Mouse (Mus musculus) fibroblast of lung, adult 2 months (primary cell): ENCODE data around the gene Sptssa.

Experiments used
- DNase-seq: peaks from one replicate; pipeline ENCODE4 v3.0.0-alpha.2; 2011; ENCODE audit warnings: low read depth

Sptssa gene

DNA sequence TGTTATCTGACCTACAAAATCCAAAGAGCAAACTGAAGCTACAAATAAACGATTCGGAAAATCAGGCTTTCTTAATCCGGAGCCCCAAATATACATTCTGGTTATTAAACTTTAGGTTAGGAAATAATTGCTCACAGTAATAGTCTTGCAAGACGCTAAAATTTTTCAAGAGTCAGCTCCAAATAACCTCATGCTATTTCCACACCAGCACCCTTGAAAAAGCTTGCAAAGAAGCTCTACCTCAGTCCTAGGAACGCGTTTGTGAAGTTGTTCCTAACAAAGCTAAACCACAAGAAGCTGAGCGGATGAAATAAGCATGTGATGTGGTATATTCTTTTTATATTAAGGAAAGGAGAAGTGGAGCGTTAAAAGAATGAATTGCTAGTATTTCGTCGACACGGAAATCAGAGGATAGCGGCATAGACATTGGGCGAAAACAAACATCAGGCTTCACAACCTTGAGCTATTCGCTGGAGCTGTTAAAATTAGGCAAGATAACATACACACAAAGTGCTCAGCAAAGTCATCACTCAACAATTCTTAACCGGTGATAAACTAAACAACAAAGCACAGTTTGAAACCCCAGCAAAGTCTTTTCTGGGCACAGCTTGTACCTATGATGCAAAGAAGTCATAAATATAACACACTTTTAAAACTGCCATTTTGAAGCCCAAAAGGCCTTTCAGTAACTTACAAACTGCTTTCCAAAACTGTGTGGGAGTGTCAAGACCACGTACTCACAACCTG lies 908 bp downstream of the Sptssa start:
- no peak for DNase-seq

DNA sequence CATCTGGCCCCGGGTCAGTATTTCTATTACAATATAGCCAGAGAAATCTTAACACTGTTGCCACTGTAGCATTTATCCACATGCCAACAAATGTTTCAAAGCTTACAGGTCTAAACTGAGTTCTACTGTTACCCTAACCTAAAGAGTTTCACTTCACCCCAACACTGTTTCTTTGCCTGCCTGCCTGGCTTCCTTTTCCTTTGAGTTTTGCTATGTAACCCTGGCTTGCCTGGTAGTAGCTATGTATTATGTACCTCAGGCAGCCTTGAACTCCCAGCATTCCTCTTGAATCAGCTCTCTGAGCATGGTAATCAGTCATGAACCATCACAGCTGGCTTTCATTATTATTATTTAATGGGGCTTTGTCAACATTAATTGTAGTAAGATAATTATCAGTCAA lies 1.6 kb downstream of the Sptssa start:
- DNase-seq, result no peak

DNA sequence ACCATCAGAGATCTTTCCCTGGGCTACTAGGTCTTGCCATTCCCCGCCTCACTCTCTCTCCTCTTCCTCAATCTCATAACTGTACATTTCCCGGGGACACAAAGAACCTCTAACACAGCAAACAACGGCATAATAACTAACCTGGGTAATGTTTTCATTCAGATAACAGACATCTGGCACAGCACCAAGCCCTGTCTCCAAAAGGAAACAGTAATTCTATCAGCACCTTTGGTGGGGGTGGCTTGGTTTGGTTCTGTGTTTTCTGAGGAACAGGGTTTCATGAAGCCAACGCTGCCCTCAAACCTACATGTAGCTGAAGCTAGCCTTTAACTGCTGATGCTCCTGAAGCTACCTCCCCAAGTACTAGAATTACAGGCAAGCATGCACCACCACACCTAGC lies 2.2 kb downstream of the Sptssa start:
- DNase-seq, result no peak

- no peak for DNase-seq
Observed at GRCm38 (mm10) chr12:54652346-54652745, 4.0 kb downstream of the Sptssa start.

- no peak for DNase-seq
Observed at GRCm38 (mm10) chr12:54651820-54652219, 4.6 kb downstream of the Sptssa start.

DNA sequence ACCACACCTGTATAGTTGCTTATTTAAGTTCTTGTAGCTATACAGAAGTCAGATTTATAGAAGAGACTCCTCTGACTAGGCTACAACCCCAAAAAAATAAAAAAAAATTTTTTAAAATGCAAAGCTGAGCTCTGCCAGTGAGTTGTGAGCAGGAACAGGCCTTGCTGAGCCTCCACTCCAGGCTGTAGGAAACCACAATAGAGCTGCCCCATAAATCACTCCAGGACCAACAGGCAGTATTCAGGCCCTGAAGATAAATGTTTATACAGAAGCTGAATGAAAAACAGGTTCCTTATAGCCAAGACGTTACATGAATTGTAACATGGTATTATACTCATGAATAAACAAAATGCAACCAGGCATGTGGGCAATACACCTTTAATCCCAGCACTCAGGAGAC lies 5.2 kb downstream of the Sptssa start:
- DNase-seq, result no peak

GRCm38 (mm10) chr12:54644947-54645346 lies 11.4 kb downstream of the Sptssa start:
- DNase-seq, result no peak

GRCm38 (mm10) chr12:54643320-54643892 lies 13.0 kb downstream of the Sptssa start:
- DNase-seq, result no peak

DNA sequence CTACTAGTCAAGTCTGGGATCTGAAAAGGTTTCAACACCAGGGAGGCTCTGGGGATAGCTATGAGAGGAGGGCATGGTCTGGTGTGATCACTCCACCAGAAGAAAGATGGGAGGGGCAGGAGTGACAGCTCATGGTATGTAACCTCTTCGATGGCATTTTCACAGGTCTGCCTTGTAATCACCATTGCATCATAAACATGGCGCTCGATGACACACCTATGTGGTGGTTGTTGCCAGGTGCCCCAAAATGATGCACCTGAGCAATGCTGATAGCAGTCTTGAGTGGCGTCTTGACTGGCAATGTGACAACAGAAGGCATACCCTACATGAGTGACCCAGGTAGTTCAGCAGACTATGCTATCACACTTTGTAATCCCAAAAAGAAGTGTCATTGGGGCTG lies 15.0 kb downstream of the Sptssa start:
- DNase-seq, result no peak

DNA sequence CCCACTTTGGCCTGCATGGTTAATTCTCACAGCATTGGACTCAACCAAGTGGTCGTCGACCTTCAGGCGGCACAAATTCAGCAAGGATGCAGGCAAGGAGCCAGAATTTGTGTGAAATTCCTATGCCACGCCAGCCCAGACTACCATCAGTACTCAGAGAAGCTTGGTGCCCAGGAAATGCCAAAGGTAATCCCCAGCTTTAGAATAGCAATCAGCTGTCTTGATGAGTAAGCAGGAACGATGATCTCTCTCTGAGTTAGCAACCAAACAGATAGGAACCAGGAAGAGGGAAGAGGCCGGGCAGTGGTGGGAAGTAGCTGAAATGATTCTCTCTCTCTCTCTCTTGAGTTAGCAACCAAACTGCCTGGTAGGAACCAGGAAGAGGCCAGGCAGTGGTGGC lies 16.1 kb downstream of the Sptssa start:
- DNase-seq, result no peak

DNA sequence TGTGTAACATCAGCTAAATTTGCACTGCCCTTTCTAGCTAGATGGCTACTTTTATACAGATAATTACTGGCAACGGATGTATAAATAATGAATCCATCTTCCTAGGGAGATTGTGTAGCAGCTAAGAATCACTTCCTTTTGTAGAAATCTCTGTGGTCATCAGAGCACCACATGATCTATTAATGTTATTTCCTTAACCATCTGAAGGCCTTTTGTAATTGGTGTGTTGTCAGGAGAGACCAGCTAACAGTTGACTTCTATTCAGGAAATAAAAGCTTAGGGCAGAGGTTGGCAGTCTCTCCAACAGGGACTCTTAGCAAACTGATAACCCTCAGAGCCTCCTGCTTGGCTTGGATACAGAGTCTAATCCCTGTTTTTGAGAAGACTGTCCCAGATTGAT lies 19.3 kb downstream of the Sptssa start:
- no peak for DNase-seq

- DNase-seq, result no peak
Observed at GRCm38 (mm10) chr12:54632141-54632540, 24.2 kb downstream of the Sptssa start.

DNA sequence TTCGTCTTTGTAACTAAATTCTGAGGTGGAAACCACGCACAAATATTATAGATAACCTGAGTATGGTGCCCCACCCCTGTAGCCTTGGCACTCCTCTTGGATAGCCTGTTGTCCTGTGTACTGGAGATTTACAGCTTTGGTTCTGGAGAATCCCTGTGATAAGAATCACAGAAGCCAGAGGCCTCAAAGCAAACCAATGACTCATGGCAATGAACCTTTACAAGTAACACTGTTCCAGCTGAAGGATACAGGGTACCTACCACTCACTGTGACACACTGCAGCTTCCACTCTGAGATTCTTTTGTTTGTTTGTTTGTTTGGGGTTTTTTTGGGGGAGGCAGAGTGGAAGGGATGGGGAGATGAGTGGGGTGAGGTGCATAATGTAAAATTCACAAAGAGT lies 34.4 kb downstream of the Sptssa start:
- DNase-seq, result no peak

DNA sequence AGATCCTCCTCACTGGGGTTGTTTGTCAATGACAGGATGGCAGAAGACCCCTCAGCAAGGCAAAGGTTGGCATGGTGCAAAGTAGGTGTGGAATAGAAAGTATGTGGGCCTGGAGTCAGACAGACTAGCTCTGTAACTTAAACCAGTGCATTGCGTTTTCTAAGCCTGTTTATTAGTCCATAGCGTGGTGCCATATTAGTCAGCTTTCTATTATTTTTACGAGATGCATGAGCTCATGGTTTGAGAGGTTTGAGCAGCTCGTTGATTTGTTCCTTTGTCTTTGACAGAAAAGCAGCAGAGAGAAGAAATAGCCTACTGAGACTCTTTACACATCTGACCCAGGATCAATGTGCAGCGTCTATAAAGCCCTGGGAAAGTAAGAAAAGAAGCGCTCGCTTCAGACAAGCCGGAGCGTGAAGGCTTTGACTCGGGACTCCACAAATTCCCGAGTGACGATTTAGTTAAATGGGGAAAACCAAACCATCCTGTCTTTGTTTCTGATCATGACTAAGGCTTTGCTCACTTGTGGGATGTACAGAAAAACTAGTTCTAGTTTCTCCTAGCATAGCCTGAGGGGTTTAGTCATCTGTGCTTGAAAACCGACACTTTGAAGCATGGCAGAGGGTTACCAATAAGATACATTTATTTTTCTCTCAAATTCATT lies 36.2 kb downstream of the Sptssa start:
- no peak for DNase-seq

DNA sequence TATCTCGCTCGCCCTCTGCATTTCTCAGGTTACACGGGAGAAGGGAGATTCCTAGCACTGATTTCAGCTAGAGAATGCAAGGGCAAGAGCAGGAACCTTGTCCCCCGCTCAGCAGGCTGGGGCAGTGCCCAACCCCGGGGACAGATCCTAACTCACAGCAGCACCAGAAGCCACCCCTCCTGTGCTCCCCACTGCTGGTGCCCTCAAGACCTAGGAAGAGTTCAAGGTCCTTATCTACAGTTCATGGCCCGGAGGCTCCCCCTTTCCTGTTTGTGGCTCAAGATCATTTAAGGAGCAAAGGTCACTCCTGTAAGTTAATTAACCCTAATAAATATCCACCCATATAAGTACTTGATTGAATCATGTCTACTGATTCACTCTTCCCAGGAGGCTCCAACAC lies 47.4 kb downstream of the Sptssa start:
- no peak for DNase-seq

GRCm38 (mm10) chr12:54605203-54605602 lies 51.2 kb downstream of the Sptssa start:
- peak; percentile 56 for DNase-seq

DNA sequence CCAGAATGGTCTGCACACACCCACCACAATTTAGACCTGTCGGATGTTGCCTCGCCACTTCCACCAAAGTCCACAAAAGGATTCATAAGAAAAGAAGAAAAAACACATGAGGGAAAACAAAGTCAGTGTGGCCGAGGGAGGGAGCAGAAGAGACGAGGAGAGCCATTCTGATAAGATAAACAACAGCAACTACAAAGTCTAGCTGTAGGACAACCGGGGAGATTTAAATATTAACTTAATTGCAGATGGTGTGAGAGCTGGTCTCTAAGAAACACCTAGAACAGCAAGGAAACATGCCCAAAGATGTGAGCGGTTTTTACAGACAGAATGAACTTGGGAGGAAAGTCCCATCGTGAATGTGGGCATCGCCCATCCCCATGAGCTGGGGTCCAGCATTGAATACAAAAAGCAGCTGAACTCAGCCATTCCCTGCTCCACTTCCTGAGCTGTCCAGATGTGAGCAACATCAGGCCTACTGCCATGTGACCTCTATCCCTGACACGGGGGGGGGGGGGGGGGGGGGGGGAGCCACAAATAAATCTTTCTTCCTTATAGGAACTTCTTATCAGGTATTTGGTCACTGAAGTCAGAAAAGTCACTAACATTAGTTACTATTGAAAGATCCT lies 52.7 kb downstream of the Sptssa start:
- DNase-seq, result no peak

DNA sequence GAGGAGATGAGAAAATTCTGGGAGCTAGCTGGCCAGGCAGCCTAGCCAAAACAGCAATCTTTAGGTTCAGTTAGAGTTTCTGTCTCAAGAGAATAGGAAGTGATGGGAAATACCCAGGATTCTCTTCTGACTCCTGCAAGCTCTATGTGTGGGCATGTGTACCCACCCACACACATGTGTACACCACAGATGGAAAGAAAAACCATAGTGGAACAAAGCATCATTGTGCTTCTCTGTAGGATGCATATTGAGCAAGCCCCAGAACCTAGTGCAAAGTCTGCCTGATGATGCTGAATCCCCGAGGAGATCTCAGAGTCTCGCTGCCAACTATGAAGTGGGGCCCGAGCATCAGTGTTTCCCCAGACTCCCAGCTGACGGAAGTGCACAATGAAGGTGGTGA lies 55.9 kb downstream of the Sptssa start:
- DNase-seq, result no peak

DNA sequence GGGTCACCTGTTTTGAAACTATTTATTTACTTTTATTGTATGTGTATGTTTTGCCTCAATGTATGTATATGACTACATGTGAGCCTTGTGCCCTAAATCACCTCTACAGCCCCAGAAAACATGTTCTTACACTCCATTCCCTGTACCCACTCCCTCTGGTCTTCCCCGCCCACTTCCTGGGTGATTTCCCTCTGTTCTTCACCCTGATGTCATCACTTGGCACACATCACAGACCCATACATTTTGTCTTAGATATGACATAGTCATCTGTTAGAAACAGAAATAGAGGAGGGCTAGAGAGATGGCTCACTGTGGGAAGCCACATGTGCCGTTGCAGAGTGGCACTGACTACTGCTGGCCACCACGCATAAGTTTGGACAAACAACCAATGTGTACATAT lies 58.0 kb downstream of the Sptssa start:
- no peak for DNase-seq

- DNase-seq, result no peak
Observed at GRCm38 (mm10) chr12:54596715-54597114, 59.7 kb downstream of the Sptssa start.
